Mouse (Mus musculus) cerebellum, adult (tissue): ENCODE measurements at regions not wholly inside any gene's neighbourhood (a gene's known extent, or its start where the extent isn't known, plus 50 kb on each side); places are given as distances from the start of the nearest gene placed in this dataset.

Experiments used
- ATAC-seq: cut with Nextera tagmentation; 2 replicates; pipeline ENCODE4 v1.9.2; 2017; ENCODE audit warnings: mild to moderate bottlenecking, moderate library complexity, mixed read lengths; ENCODE audit not compliant: insufficient number of reproducible peaks, low FRiP score, low TSS enrichment

GRCm38 (mm10) chr1:90668787-90669186 is 66.0 kb downstream of the Cops8 start:
- no peak for ATAC-seq

- no peak for ATAC-seq
Observed at GRCm38 (mm10) chr1:90669237-90669636, 66.5 kb downstream of the Cops8 start.

GRCm38 (mm10) chr1:90670346-90670745 is 67.6 kb downstream of the Cops8 start:
- no peak for ATAC-seq

GRCm38 (mm10) chr1:90673751-90674150 is 71.0 kb downstream of the Cops8 start:
- ATAC-seq, result no peak

- ATAC-seq, result no peak
Observed at GRCm38 (mm10) chr1:90676192-90677006, 73.6 kb downstream of the Cops8 start.

GRCm38 (mm10) chr1:90677188-90677587 is 74.4 kb downstream of the Cops8 start:
- no peak for ATAC-seq

GRCm38 (mm10) chr1:90677651-90678201 is 74.9 kb downstream of the Cops8 start:
- no peak for ATAC-seq

GRCm38 (mm10) chr1:90678416-90678815 is 75.6 kb downstream of the Cops8 start:
- ATAC-seq, result no peak

- no peak for ATAC-seq
Observed at GRCm38 (mm10) chr1:90688086-90688485, 85.3 kb downstream of the Cops8 start.

- no peak for ATAC-seq
Observed at GRCm38 (mm10) chr1:90690591-90691116, 87.9 kb downstream of the Cops8 start.

GRCm38 (mm10) chr1:90691157-90691594 is 88.4 kb downstream of the Cops8 start:
- 0 out of 2 replicates have a peak, but pooled peaks have one; percentile 26 for ATAC-seq

- ATAC-seq, result no peak
Observed at GRCm38 (mm10) chr1:90692851-90693250, 90.1 kb downstream of the Cops8 start.

GRCm38 (mm10) chr1:90694761-90695160 is 92.0 kb downstream of the Cops8 start:
- no peak for ATAC-seq

- no peak for ATAC-seq
Observed at GRCm38 (mm10) chr1:90695166-90695749, 92.5 kb downstream of the Cops8 start.

GRCm38 (mm10) chr1:90696000-90696399 is 93.2 kb downstream of the Cops8 start:
- ATAC-seq, result no peak

- ATAC-seq, result no peak
Observed at GRCm38 (mm10) chr1:90697056-90697596, 94.3 kb downstream of the Cops8 start.

GRCm38 (mm10) chr1:90698618-90699017 is 95.8 kb downstream of the Cops8 start:
- ATAC-seq, result no peak

- ATAC-seq, result no peak
Observed at GRCm38 (mm10) chr1:90701756-90702155, 99.0 kb downstream of the Cops8 start.

GRCm38 (mm10) chr1:90706391-90706790 is 103.6 kb downstream of the Cops8 start:
- ATAC-seq, result no peak

- no peak for ATAC-seq
Observed at GRCm38 (mm10) chr1:90709761-90710160, 107.0 kb downstream of the Cops8 start.

GRCm38 (mm10) chr1:90710566-90710965 is 107.8 kb downstream of the Cops8 start:
- no peak for ATAC-seq
